Mouse (Mus musculus) limb, embryonic 10.5 days (tissue): ENCODE measurements around the gene Inca1. TPM values are rescaled to one million over a fixed set of nuclear protein-coding genes. Genes with fewer than 3 reads are reported as not detected.

ENCODE experiments used
- DNase-seq: peaks from one replicate; pipeline ENCODE4 v3.0.0-alpha.2; 2017; ENCODE audit warnings: low spot score
- H3K27ac ChIP-seq: fragments of 300-500 bp; sonication (generic); 2 replicates; pipeline ENCODE4 v1.5.1; 2016; ENCODE audit warnings: mild to moderate bottlenecking
- H3K27me3 ChIP-seq: fragments of 300-500 bp; sonication (generic); 2 replicates; pipeline ENCODE4 v1.6.1; 2016; ENCODE audit warnings: low read depth, mild to moderate bottlenecking; ENCODE audit not compliant: poor library complexity, severe bottlenecking
- H3K36me3 ChIP-seq: fragments of 300-500 bp; sonication (generic); 2 replicates; pipeline ENCODE4 v1.6.1; 2016; ENCODE audit warnings: mild to moderate bottlenecking, moderate library complexity
- H3K4me1 ChIP-seq: fragments of 300-500 bp; sonication (generic); 2 replicates; pipeline ENCODE4 v1.6.1; 2016
- H3K4me3 ChIP-seq: fragments of 300-500 bp; sonication (generic); 2 replicates; pipeline ENCODE4 v1.5.1; 2016; ENCODE audit warnings: mild to moderate bottlenecking, moderate library complexity
- H3K9me3 ChIP-seq: fragments of 300-500 bp; sonication (generic); replicated peaks from 2 replicates; pipeline ENCODE4 v1.6.1; 2016; ENCODE audit warnings: mild to moderate bottlenecking
- WGBS: fragments of 180-500 bp; shearing (Covaris S2); methylation state at CpG from one replicate; pipeline ENCODE4 v1.1.7; 2016; 5-methylcytosine and 5-hydroxymethylcytosine counted together
- microRNA-seq: library from miRNA; unstranded; fragments of <30 nt; microRNA quantifications from one replicate; pipeline ENCODE4, GENCODE M21; 2017
- polyA plus RNA-seq: library from polyadenylated mRNA; unstranded; fragments of >200 nt; fragmentation: Nextera tagmentation; extraction: Ambion mirVana; gene quantifications from 2 replicates; pipeline ENCODE4 v1.2.1, GENCODE M21; 2016

Gene Inca1
- polyA plus RNA-seq, 1 experiment from 2014 or later, result 1.2 TPM

GRCm38 (mm10) chr11:70643051-70643450, 56.9 kb downstream of the Inca1 start:
- WGBS, result 92% methylated on average over 6 of the region's 6 CpGs
- Histone ChIP-seq H3K9me3 (no peaks in the 10 kb centered on the region), H3K27me3 (no peaks in the 10 kb centered on the region), H3K4me1 (peaks cover 22% of the 10 kb centered on the region), H3K27ac (no peak overlapping the region), H3K4me3 (no peak overlapping the region), H3K36me3 (peaks cover 36% of the 10 kb centered on the region)
- no peak for DNase-seq

- no peak for DNase-seq
- H3K27ac ChIP-seq, result no peak overlapping the region
- H3K36me3 ChIP-seq, result peaks cover 35% of the 10 kb centered on the region
- H3K4me1 ChIP-seq, result peaks cover 15% of the 10 kb centered on the region
- no peaks in the 10 kb centered on the region for H3K9me3 ChIP-seq
- no peak overlapping the region for H3K4me3 ChIP-seq
- WGBS, result 75% methylated on average over 7 of the region's 7 CpGs
- H3K27me3 ChIP-seq, result no peaks in the 10 kb centered on the region
Measured at GRCm38 (mm10) chr11:70641241-70641640, 58.7 kb downstream of the Inca1 start.

- Histone ChIP-seq H3K27ac (no peak overlapping the region), H3K4me3 (no peak overlapping the region), H3K36me3 (peaks cover 25% of the 10 kb centered on the region), H3K4me1 (0 out of 2 replicates have a peak, but pooled peaks cover 2% of the 10 kb centered on the region), H3K27me3 (no peaks in the 10 kb centered on the region), H3K9me3 (no peaks in the 10 kb centered on the region)
- WGBS, result 87% methylated on average over 8 of the region's 8 CpGs
- no peak for DNase-seq
Measured at GRCm38 (mm10) chr11:70639976-70640375, 60.0 kb downstream of the Inca1 start.

GRCm38 (mm10) chr11:70638714-70639278, 61.2 kb downstream of the Inca1 start, which contains the start of gene Gp1ba:
Gp1ba (plus strand) TSS chr11:70639122.
- no peaks in the 10 kb centered on the region for H3K4me1 ChIP-seq
- DNase-seq, result no peak
- H3K27me3 ChIP-seq, result no peaks in the 10 kb centered on the region
- no peak within 1 kb of the TSS for H3K27ac ChIP-seq
- WGBS, result 44% methylated on average over 5 of the region's 5 CpGs
- H3K4me3 ChIP-seq, result no peak within 1 kb of the TSS
- peaks cover 13% of the 10 kb centered on the region for H3K36me3 ChIP-seq
- no peaks in the 10 kb centered on the region for H3K9me3 ChIP-seq

Small RNAs within 50 kb of the gene (microRNA-seq; reads per million reads assigned to microRNA genes)
- gene Mir6925, result not detected

Other genes starting within 250 kb of the Inca1 start
- gene Med11, start 248.2 kb downstream of the Inca1 start, polyA plus RNA-seq, result 48.4 and 51.5 TPM in 2 replicates
- gene Zmynd15, start 240.7 kb downstream of the Inca1 start, polyA plus RNA-seq, result 0.09 TPM in 1 of 2 replicates, not detected in the other
- 0.49 TPM in 2 replicates for gene Cxcl16, start 240.2 kb downstream of the Inca1 start, polyA plus RNA-seq
- 0.98 and 1.2 TPM in 2 replicates for gene Tm4sf5, start 194.9 kb downstream of the Inca1 start, polyA plus RNA-seq
- 0.30 TPM in 1 of 2 replicates, not detected in the other for gene Vmo1, start 185.5 kb downstream of the Inca1 start, polyA plus RNA-seq
- gene Gltpd2, start 181.0 kb downstream of the Inca1 start, polyA plus RNA-seq, result 0.16 and 0.19 TPM in 2 replicates
- 1,140 and 1,215 TPM in 2 replicates for gene Psmb6, start 174.8 kb downstream of the Inca1 start, polyA plus RNA-seq
- gene Gm40193, start 167.2 kb downstream of the Inca1 start, polyA plus RNA-seq, result not detected in 2 replicates
- 1.4 and 2.0 TPM in 2 replicates for gene Pld2, start 160.1 kb downstream of the Inca1 start, polyA plus RNA-seq
- 15.1 and 17.2 TPM in 2 replicates for gene Mink1, start 137.3 kb downstream of the Inca1 start, polyA plus RNA-seq
- not detected in 2 replicates for gene 4930544D05Rik, start 84.3 kb downstream of the Inca1 start, polyA plus RNA-seq
- gene Chrne, start 80.9 kb downstream of the Inca1 start, polyA plus RNA-seq, result not detected in 2 replicates
- gene Gp1ba, start 61.0 kb downstream of the Inca1 start, polyA plus RNA-seq, result 0.18 and 0.75 TPM in 2 replicates
- 85.0 and 104 TPM in 2 replicates for gene Rnf167, start 52.9 kb downstream of the Inca1 start, polyA plus RNA-seq
- gene Slc25a11, start 52.7 kb downstream of the Inca1 start, polyA plus RNA-seq, result 136 and 160 TPM in 2 replicates
- gene Pfn1, start 45.5 kb downstream of the Inca1 start, polyA plus RNA-seq, result 2,132 and 2,568 TPM in 2 replicates
- 67.8 and 75.6 TPM in 2 replicates for gene Eno3, start 43.0 kb downstream of the Inca1 start, polyA plus RNA-seq
- gene Spag7, start 30.7 kb downstream of the Inca1 start, polyA plus RNA-seq, result 182 and 196 TPM in 2 replicates
- 8.9 and 11.6 TPM in 2 replicates for gene Camta2, start 12.1 kb downstream of the Inca1 start, polyA plus RNA-seq
- 2.0 and 2.2 TPM in 2 replicates for gene Kif1c, start 393 bp upstream of the Inca1 start, polyA plus RNA-seq
- 3.0 and 5.1 TPM in 2 replicates for gene Zfp3, start 64.1 kb upstream of the Inca1 start, polyA plus RNA-seq
- 0.18 TPM in 1 of 2 replicates, not detected in the other for gene Scimp, start 112.4 kb upstream of the Inca1 start, polyA plus RNA-seq
- gene Rabep1, start 144.6 kb upstream of the Inca1 start, polyA plus RNA-seq, result 28.1 and 33.1 TPM in 2 replicates